Mouse (Mus musculus): ENCODE results near the gene Tgm4. TPM values are rescaled to one million over a fixed set of nuclear protein-coding genes. Genes with fewer than 3 reads are reported as not detected.

Tgm4 gene
- polyA plus RNA-seq, 1 experiment from 2014 or later: 0.83 TPM

DNA sequence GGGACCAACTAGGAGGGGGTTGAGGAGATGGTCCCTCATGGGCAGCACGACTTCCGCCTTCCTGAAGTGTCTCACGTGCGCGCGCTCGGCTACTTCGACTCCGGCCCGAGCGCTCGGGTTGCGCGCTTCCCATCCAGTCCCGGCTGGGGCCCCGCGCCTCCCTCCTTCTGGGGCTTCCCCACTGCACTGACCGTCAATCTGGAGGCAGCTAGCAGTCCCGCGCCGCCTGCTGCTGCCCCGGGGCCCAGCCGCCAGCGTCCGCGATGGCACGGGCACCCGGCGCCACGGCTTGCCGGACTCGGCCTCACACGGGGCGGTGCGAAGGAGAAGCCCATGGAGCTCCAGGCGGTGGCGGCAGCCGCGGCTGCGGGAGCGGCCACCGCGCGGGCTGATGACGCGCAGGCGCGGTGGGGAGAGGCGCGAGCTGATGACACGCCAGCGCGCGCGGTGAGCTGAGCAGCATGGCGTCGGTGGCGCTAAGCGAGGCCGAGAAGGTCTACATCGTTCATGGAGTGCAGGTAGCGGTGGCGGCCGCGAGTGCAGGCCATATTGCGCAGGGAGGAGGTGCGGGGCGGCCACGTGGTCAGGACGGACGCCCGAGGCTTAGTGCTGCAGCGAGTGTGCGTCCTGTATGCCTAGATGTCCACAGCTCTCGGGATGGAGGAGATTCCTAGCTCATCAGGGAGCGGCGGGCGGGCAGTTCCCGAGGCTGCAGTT, 78.4 kb downstream of the Tgm4 start, which contains the start of the genes Zdhhc3 and Exosc7:
Gene Zdhhc3, minus strand, starts transcription at position 401 of the 717 bp plus-strand sequence.
Gene Exosc7, plus strand, starts transcription at position 411 of the 717 bp plus-strand sequence.
- under 1% methylated on average over 79 of the region's 79 CpGs for WGBS
- H3K4me2 ChIP-seq: peak within 1 kb of the TSS; percentile 93
- H3K4me3 ChIP-seq: peak within 1 kb of the TSS; percentile 81
- 0 out of 2 replicates have a peak, but pooled peaks cover 4% of the 10 kb centered on the region for H3K36me3 ChIP-seq (replicated peaks)
- peak within 1 kb of the TSS; percentile 93 for H3K9ac ChIP-seq
- peak; percentile 96 for ATAC-seq (replicated peaks)
- H3K4me1 ChIP-seq: peaks cover 22% of the 10 kb centered on the region
- H3K27me3 ChIP-seq (replicated peaks): no peaks in the 10 kb centered on the region
- peak within 1 kb of the TSS; percentile 96 for H3K27ac ChIP-seq
- no peaks in the 10 kb centered on the region for H3K9me3 ChIP-seq

DNA sequence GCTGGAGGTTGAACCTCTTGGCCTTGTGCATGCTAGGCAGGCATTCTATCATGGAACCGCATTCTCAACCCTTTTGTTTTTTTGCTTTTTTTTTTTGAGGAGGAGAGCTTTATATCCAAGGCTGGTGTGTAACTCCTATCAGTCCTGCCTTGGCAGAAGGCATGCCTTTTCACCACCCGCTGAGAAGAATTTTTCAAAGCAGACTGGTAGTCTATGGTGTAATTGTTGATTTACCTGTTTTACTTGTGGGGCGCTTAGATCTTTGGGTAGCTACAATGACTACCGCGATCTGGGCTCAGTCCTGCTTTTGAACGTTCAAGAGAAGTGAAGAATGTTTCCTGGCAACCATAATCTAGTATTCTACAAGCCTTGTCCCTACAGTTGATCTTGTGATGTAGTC, 79.4 kb downstream of the Tgm4 start:
- Histone ChIP-seq H3K4me3 (peak overlapping the region; percentile 81), H3K27ac (peak overlapping the region; percentile 96), H3K4me2 (peak overlapping the region; percentile 93), H3K9me3 (no peaks in the 10 kb centered on the region), H3K36me3 (replicated peaks) (peaks cover 4% of the 10 kb centered on the region; the same call in 1 of the 2 replicates), H3K9ac (peak overlapping the region; percentile 93), H3K27me3 (replicated peaks) (no peaks in the 10 kb centered on the region), H3K4me1 (peaks cover 22% of the 10 kb centered on the region)
- 64% methylated on average over 6 of the region's 6 CpGs for WGBS
- no peak for ATAC-seq (replicated peaks)

DNA sequence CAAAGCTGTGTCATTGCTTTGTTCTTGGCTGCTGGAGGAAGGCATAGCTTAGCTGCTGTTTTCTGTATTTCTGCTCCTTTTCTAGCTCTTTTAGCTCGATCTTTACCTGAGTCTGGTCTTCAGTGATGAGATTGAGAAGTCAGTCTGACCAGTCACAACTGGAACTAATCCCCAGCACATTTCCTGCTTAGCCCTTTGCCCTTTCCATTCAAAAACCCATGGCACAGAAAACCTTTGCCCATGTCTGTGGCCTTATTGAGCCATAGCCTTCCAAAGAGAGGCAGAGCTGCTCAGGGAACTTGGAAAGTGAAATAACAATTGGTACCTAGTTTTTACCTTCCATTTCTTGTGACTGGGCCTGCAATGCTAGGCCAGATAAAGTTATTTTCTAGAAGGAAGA, 81.0 kb downstream of the Tgm4 start:
- 91% methylated on average over 1 of the region's 1 CpGs for WGBS
- ATAC-seq (replicated peaks): no peak

More for the DNA sequence above, 81.0 kb downstream of the Tgm4 start:
- Histone ChIP-seq H3K27ac (no peak overlapping the region), H3K27me3 (replicated peaks) (no peaks in the 10 kb centered on the region), H3K4me2 (no peak overlapping the region), H3K4me1 (peaks cover 22% of the 10 kb centered on the region), H3K36me3 (replicated peaks) (peaks cover 20% of the 10 kb centered on the region), H3K4me3 (no peak overlapping the region), H3K9ac (no peak overlapping the region), H3K9me3 (no peaks in the 10 kb centered on the region)

Other genes starting within 250 kb of the Tgm4 start
- 9.1 and 9.3 TPM in 2 replicates for gene Tcaim, start 229.2 kb upstream of the Tgm4 start, polyA plus RNA-seq (2015; fragmentation: Nextera tagmentation; extraction: Ambion mirVana)
- gene Gm35549, start 190.7 kb upstream of the Tgm4 start, polyA plus RNA-seq (2015; fragmentation: Nextera tagmentation; extraction: Ambion mirVana): 0.40 and 0.82 TPM in 2 replicates
- 110 and 130 TPM in 2 replicates for gene Zfp445, start 168.7 kb upstream of the Tgm4 start, polyA plus RNA-seq (2015; fragmentation: Nextera tagmentation; extraction: Ambion mirVana)
- gene Zkscan7, start 149.0 kb upstream of the Tgm4 start, polyA plus RNA-seq (2015; fragmentation: Nextera tagmentation; extraction: Ambion mirVana): 5.0 and 5.1 TPM in 2 replicates
- gene Zfp105, start 111.7 kb upstream of the Tgm4 start, polyA plus RNA-seq (2015; fragmentation: Nextera tagmentation; extraction: Ambion mirVana): 21.2 and 22.1 TPM in 2 replicates
- 23.9 and 27.4 TPM in 2 replicates for gene 1110059G10Rik, start 83.7 kb upstream of the Tgm4 start, polyA plus RNA-seq (2015; fragmentation: Nextera tagmentation; extraction: Ambion mirVana)
- gene Kif15, start 83.7 kb upstream of the Tgm4 start, polyA plus RNA-seq (2015; fragmentation: Nextera tagmentation; extraction: Ambion mirVana): 9.8 and 12.1 TPM in 2 replicates
- gene Tmem42, start 13.4 kb upstream of the Tgm4 start, polyA plus RNA-seq (2015; fragmentation: Nextera tagmentation; extraction: Ambion mirVana): 29.7 and 29.9 TPM in 2 replicates
- gene Zdhhc3, start 78.5 kb downstream of the Tgm4 start, polyA plus RNA-seq (2015; fragmentation: Nextera tagmentation; extraction: Ambion mirVana): 86.6 and 88.5 TPM in 2 replicates
- 80.1 and 83.7 TPM in 2 replicates for gene Exosc7, start 78.5 kb downstream of the Tgm4 start, polyA plus RNA-seq (2015; fragmentation: Nextera tagmentation; extraction: Ambion mirVana)
- 1.5 and 3.1 TPM in 2 replicates for gene Clec3b, start 116.2 kb downstream of the Tgm4 start, polyA plus RNA-seq (2015; fragmentation: Nextera tagmentation; extraction: Ambion mirVana)
- 0.05 and 0.11 TPM in 2 replicates for gene Cdcp1, start 181.3 kb downstream of the Tgm4 start, polyA plus RNA-seq (2015; fragmentation: Nextera tagmentation; extraction: Ambion mirVana)
- gene Tmem158, start 226.0 kb downstream of the Tgm4 start, polyA plus RNA-seq (2015; fragmentation: Nextera tagmentation; extraction: Ambion mirVana): 40.8 and 41.8 TPM in 2 replicates